Mouse (Mus musculus) liver, embryonic 15.5 days (tissue): ENCODE results near the gene Card11. TPM values are rescaled to one million over a fixed set of nuclear protein-coding genes. Genes with fewer than 3 reads are reported as not detected.

Experiments
- ATAC-seq: fragments of 200-750 bp; cut with Nextera tagmentation; 2 replicates; pipeline ENCODE4 v1.8.0; 2017; ENCODE audit warnings: moderate number of reproducible peaks, mild to moderate bottlenecking, moderate library complexity; ENCODE audit not compliant: insufficient read depth
- H3K27ac ChIP-seq: fragments of 300-500 bp; sonication (generic); replicated peaks from 2 replicates; pipeline ENCODE4 v1.5.1; 2015; ENCODE audit warnings: mild to moderate bottlenecking, inconsistent platforms
- H3K27me3 ChIP-seq: fragments of 300-500 bp; sonication (generic); 2 replicates; pipeline ENCODE4 v1.6.1; 2015; ENCODE audit warnings: mild to moderate bottlenecking, inconsistent platforms
- H3K36me3 ChIP-seq: fragments of 300-500 bp; sonication (generic); replicated peaks from 2 replicates; pipeline ENCODE4 v1.6.1; 2015; ENCODE audit warnings: moderate library complexity, mild to moderate bottlenecking, inconsistent platforms
- H3K4me1 ChIP-seq: fragments of 300-500 bp; sonication (generic); replicated peaks from 2 replicates; pipeline ENCODE4 v1.6.1; 2015; ENCODE audit warnings: inconsistent platforms
- H3K4me2 ChIP-seq: fragments of 300-500 bp; sonication (generic); 2 replicates; pipeline ENCODE4 v1.6.1; 2015; ENCODE audit warnings: moderate library complexity, mild to moderate bottlenecking, inconsistent platforms
- H3K4me3 ChIP-seq: fragments of 300-500 bp; sonication (generic); replicated peaks from 2 replicates; pipeline ENCODE4 v1.5.1; 2015; ENCODE audit warnings: mild to moderate bottlenecking, inconsistent platforms
- H3K9ac ChIP-seq: fragments of 300-500 bp; sonication (generic); 2 replicates; pipeline ENCODE4 v1.6.1; 2015; ENCODE audit warnings: moderate library complexity, mild to moderate bottlenecking, inconsistent platforms
- H3K9me3 ChIP-seq: fragments of 300-500 bp; sonication (generic); replicated peaks from 2 replicates; pipeline ENCODE4 v1.6.1; 2016; ENCODE audit warnings: inconsistent platforms
- WGBS: fragments of 180-500 bp; shearing (Covaris S2); methylation state at CpG from one replicate; pipeline ENCODE4 v1.1.7; 2015; ENCODE audit warnings: mixed read lengths; ENCODE audit not compliant: insufficient replicate concordance; 5-methylcytosine and 5-hydroxymethylcytosine counted together
- polyA plus RNA-seq: library from polyadenylated mRNA; unstranded; fragments of >200 nt; fragmentation: Nextera tagmentation; extraction: Ambion mirVana; gene quantifications from 2 replicates; pipeline ENCODE4 v1.2.1, GENCODE M21; 2015

The Card11 gene
- polyA plus RNA-seq, 1 experiment from 2014 or later, result 0.26 TPM

- no peaks in the 10 kb centered on the region for H3K36me3 ChIP-seq
- H3K4me2 ChIP-seq, result no peak overlapping the region
- no peak overlapping the region for H3K4me3 ChIP-seq
- H3K9ac ChIP-seq, result no peak overlapping the region
- 43% methylated on average over 5 of the region's 5 CpGs for WGBS
- H3K27me3 ChIP-seq, result no peaks in the 10 kb centered on the region
- H3K27ac ChIP-seq, result no peak overlapping the region
- no peaks in the 10 kb centered on the region for H3K4me1 ChIP-seq
- ATAC-seq, result no peak
- H3K9me3 ChIP-seq, result no peaks in the 10 kb centered on the region
Observed at GRCm38 (mm10) chr5:141024435-141024834, 24.1 kb upstream of the Card11 start.

- 27% methylated on average over 1 of the region's 2 CpGs for WGBS
- H3K9ac ChIP-seq, result no peak overlapping the region
- ATAC-seq, result no peak
- no peak overlapping the region for H3K4me2 ChIP-seq
- H3K27me3 ChIP-seq, result no peaks in the 10 kb centered on the region
- no peaks in the 10 kb centered on the region for H3K36me3 ChIP-seq
- no peaks in the 10 kb centered on the region for H3K9me3 ChIP-seq
- H3K27ac ChIP-seq, result no peak overlapping the region
- H3K4me3 ChIP-seq, result no peak overlapping the region
- H3K4me1 ChIP-seq, result no peaks in the 10 kb centered on the region
Observed at GRCm38 (mm10) chr5:141017927-141018700, 17.7 kb upstream of the Card11 start.

- WGBS, result 75% methylated on average over 1 of the region's 1 CpGs
- H3K36me3 ChIP-seq, result no peaks in the 10 kb centered on the region
- no peaks in the 10 kb centered on the region for H3K9me3 ChIP-seq
- H3K9ac ChIP-seq, result no peak overlapping the region
- no peaks in the 10 kb centered on the region for H3K27me3 ChIP-seq
- no peak overlapping the region for H3K27ac ChIP-seq
- no peak for ATAC-seq
- H3K4me3 ChIP-seq, result no peak overlapping the region
- H3K4me1 ChIP-seq, result no peaks in the 10 kb centered on the region
- H3K4me2 ChIP-seq, result no peak overlapping the region
Observed at GRCm38 (mm10) chr5:141016082-141016481, 15.7 kb upstream of the Card11 start.

- WGBS, result 64% methylated on average over 6 of the region's 6 CpGs
- H3K4me3 ChIP-seq, result no peak overlapping the region
- H3K4me1 ChIP-seq, result no peaks in the 10 kb centered on the region
- H3K4me2 ChIP-seq, result no peak overlapping the region
- no peaks in the 10 kb centered on the region for H3K27me3 ChIP-seq
- no peaks in the 10 kb centered on the region for H3K36me3 ChIP-seq
- no peak overlapping the region for H3K27ac ChIP-seq
- H3K9me3 ChIP-seq, result no peaks in the 10 kb centered on the region
- no peak overlapping the region for H3K9ac ChIP-seq
- no peak for ATAC-seq
Observed at GRCm38 (mm10) chr5:141014216-141014615, 13.8 kb upstream of the Card11 start.

GRCm38 (mm10) chr5:141013465-141013864, 13.1 kb upstream of the Card11 start:
- Histone ChIP-seq H3K27ac (no peak overlapping the region), H3K4me2 (no peak overlapping the region), H3K27me3 (no peaks in the 10 kb centered on the region), H3K36me3 (no peaks in the 10 kb centered on the region), H3K4me1 (no peaks in the 10 kb centered on the region), H3K9me3 (no peaks in the 10 kb centered on the region), H3K4me3 (no peak overlapping the region), H3K9ac (no peak overlapping the region)
- ATAC-seq, result no peak
- WGBS, result 39% methylated on average over 9 of the region's 9 CpGs

- 41% methylated on average over 5 of the region's 5 CpGs for WGBS
- H3K36me3 ChIP-seq, result no peaks in the 10 kb centered on the region
- no peak overlapping the region for H3K4me3 ChIP-seq
- no peak overlapping the region for H3K27ac ChIP-seq
- no peak overlapping the region for H3K4me2 ChIP-seq
- H3K9ac ChIP-seq, result no peak overlapping the region
- no peaks in the 10 kb centered on the region for H3K9me3 ChIP-seq
- no peaks in the 10 kb centered on the region for H3K27me3 ChIP-seq
- ATAC-seq, result no peak
- 0 out of 2 replicates have a peak, but pooled peaks cover 2% of the 10 kb centered on the region for H3K4me1 ChIP-seq
Observed at GRCm38 (mm10) chr5:141005491-141005890, 5.1 kb upstream of the Card11 start.

- H3K36me3 ChIP-seq, result no peaks in the 10 kb centered on the region
- H3K9me3 ChIP-seq, result no peaks in the 10 kb centered on the region
- no peak overlapping the region for H3K4me2 ChIP-seq
- H3K4me1 ChIP-seq, result 0 out of 2 replicates have a peak, but pooled peaks cover 2% of the 10 kb centered on the region
- H3K4me3 ChIP-seq, result no peak overlapping the region
- no peak overlapping the region for H3K27ac ChIP-seq
- H3K27me3 ChIP-seq, result no peaks in the 10 kb centered on the region
- no peak overlapping the region for H3K9ac ChIP-seq
- no peak for ATAC-seq
- WGBS, result 51% methylated on average over 3 of the region's 3 CpGs
Observed at GRCm38 (mm10) chr5:141004078-141004763, 3.8 kb upstream of the Card11 start.

GRCm38 (mm10) chr5:140999178-140999672, 1.2 kb downstream of the Card11 start:
- Histone ChIP-seq H3K9ac (no peak overlapping the region), H3K9me3 (no peaks in the 10 kb centered on the region), H3K4me3 (no peak overlapping the region), H3K27ac (no peak overlapping the region), H3K4me2 (no peak overlapping the region), H3K36me3 (no peaks in the 10 kb centered on the region), H3K4me1 (0 out of 2 replicates have a peak, but pooled peaks cover under 1% of the 10 kb centered on the region), H3K27me3 (no peaks in the 10 kb centered on the region)
- 63% methylated on average over 7 of the region's 7 CpGs for WGBS
- ATAC-seq, result no peak

- WGBS, result 57% methylated on average over 4 of the region's 4 CpGs
- no peaks in the 10 kb centered on the region for H3K4me1 ChIP-seq
- no peaks in the 10 kb centered on the region for H3K9me3 ChIP-seq
- no peak overlapping the region for H3K4me3 ChIP-seq
- H3K27ac ChIP-seq, result no peak overlapping the region
- H3K36me3 ChIP-seq, result no peaks in the 10 kb centered on the region
- ATAC-seq, result no peak
- no peak overlapping the region for H3K9ac ChIP-seq
- no peaks in the 10 kb centered on the region for H3K27me3 ChIP-seq
- H3K4me2 ChIP-seq, result no peak overlapping the region
Observed at GRCm38 (mm10) chr5:140997767-140998166, 2.6 kb downstream of the Card11 start.

- ATAC-seq, result no peak
- Histone ChIP-seq H3K9ac (no peak overlapping the region), H3K4me3 (no peak overlapping the region), H3K9me3 (no peaks in the 10 kb centered on the region), H3K4me1 (no peaks in the 10 kb centered on the region), H3K4me2 (no peak overlapping the region), H3K27me3 (no peaks in the 10 kb centered on the region), H3K27ac (no peak overlapping the region), H3K36me3 (no peaks in the 10 kb centered on the region)
- 47% methylated on average over 11 of the region's 11 CpGs for WGBS
Observed at GRCm38 (mm10) chr5:140992093-140993070, 8.0 kb downstream of the Card11 start.
